Mouse (Mus musculus) CH12.LX (cell line): ENCODE measurements at regions not wholly inside any gene's neighbourhood (a gene's known extent, or its start where the extent isn't known, plus 50 kb on each side); places are given as distances from the start of the nearest gene placed in this dataset.

ENCODE experiments used
- DNase-seq: peaks from one replicate; pipeline ENCODE4 v3.0.0-alpha.2; 2013; ENCODE audit errors: extremely low read depth
- H3K27ac ChIP-seq: 2 replicates; pipeline ENCODE4 v1.5.1; 2012; ENCODE audit warnings: low read depth, mild to moderate bottlenecking, control low read depth, moderate library complexity; ENCODE audit not compliant: insufficient read depth
- H3K27me3 ChIP-seq: replicated peaks from 2 replicates; pipeline ENCODE3; 2012; ENCODE audit warnings: inconsistent platforms
- H3K36me3 ChIP-seq, 2 experiments: replicated peaks in 1 of 2; 2 replicates each; pipeline versions ENCODE3 to v1.6.1; 2012; ENCODE audit warnings: inconsistent platforms in 1 of 2, low read length in 1 of 2, mild to moderate bottlenecking in 1 of 2, mixed read lengths in 1 of 2, moderate library complexity in 1 of 2; ENCODE audit not compliant: control insufficient read depth in 1 of 2, insufficient read depth in 1 of 2
- H3K4me1 ChIP-seq, 2 experiments: 2 replicates each; pipeline ENCODE4 v1.6.1; 2012; ENCODE audit warnings: inconsistent platforms in 1 of 2, moderate library complexity in 1 of 2; ENCODE audit not compliant: insufficient read depth in 2 of 2, control insufficient read depth in 1 of 2
- H3K4me2 ChIP-seq: 2 replicates; pipeline ENCODE4 v1.6.1; 2012; ENCODE audit warnings: low read depth, mild to moderate bottlenecking, control low read depth; ENCODE audit not compliant: poor library complexity, insufficient read depth, severe bottlenecking
- H3K4me3 ChIP-seq, 3 experiments: fragments of 150-350 bp in 1 of 3; sonication (generic) in 1 of 3; replicated peaks in 1 of 3; 2 replicates each; pipeline versions ENCODE3 to v1.5.1; 2011 to 2012; ENCODE audit warnings: low read depth in 2 of 3, low read length in 2 of 3, mild to moderate bottlenecking in 2 of 3, moderate library complexity in 2 of 3, control low read depth in 1 of 3, improper control_type of control experiment in 1 of 3, inconsistent platforms in 1 of 3, mixed read lengths in 1 of 3; ENCODE audit not compliant: poor library complexity in 1 of 3
- H3K79me2 ChIP-seq: replicated peaks from 2 replicates; pipeline ENCODE4 v1.6.1; 2012; ENCODE audit warnings: mild to moderate bottlenecking, moderate library complexity; ENCODE audit not compliant: control insufficient read depth, poor library complexity, insufficient read depth, severe bottlenecking; ENCODE audit errors: extremely low read depth
- H3K9ac ChIP-seq: 2 replicates; pipeline ENCODE4 v1.6.1; 2012; ENCODE audit warnings: low read depth, mild to moderate bottlenecking, control low read depth, moderate library complexity; ENCODE audit not compliant: insufficient read depth
- H3K9me3 ChIP-seq: replicated peaks from 2 replicates; pipeline ENCODE3; 2012; ENCODE audit warnings: low read length, inconsistent platforms, mixed read lengths
- CHD1 ChIP-seq: IDR thresholded peaks from 2 replicates; pipeline ENCODE4 v1.6.1; 2012; ENCODE audit warnings: low read depth, low read length, improper control_type of control experiment, inconsistent platforms
- CHD2 ChIP-seq: IDR thresholded peaks from 2 replicates; pipeline ENCODE4 v1.6.1; 2011; ENCODE audit warnings: low read length, improper control_type of control experiment
- E2F4 ChIP-seq: IDR thresholded peaks from 2 replicates; pipeline ENCODE4 v1.6.1; 2011; ENCODE audit warnings: low read depth, low read length, improper control_type of control experiment; ENCODE audit not compliant: insufficient replicate concordance
- GABPA ChIP-seq: IDR thresholded peaks from 2 replicates; pipeline ENCODE4 v1.6.1; 2012; ENCODE audit warnings: low read depth, low read length, improper control_type of control experiment, inconsistent platforms; ENCODE audit not compliant: insufficient replicate concordance
- JUND ChIP-seq: conservative IDR thresholded peaks from 2 replicates; pipeline ENCODE4 v1.6.1; 2011; ENCODE audit warnings: low read depth, low read length, improper control_type of control experiment
- KAT2A ChIP-seq: IDR thresholded peaks from 2 replicates; pipeline ENCODE4 v1.6.1; 2012; ENCODE audit warnings: low read length, improper control_type of control experiment, inconsistent platforms; ENCODE audit not compliant: insufficient replicate concordance
- MAFK ChIP-seq: IDR thresholded peaks from 2 replicates; pipeline ENCODE4 v1.6.1; 2011; ENCODE audit warnings: low read length, improper control_type of control experiment; ENCODE audit not compliant: insufficient replicate concordance
- MAZ ChIP-seq: IDR thresholded peaks from 2 replicates; pipeline ENCODE4 v1.6.1; 2012; ENCODE audit warnings: low read depth, mild to moderate bottlenecking, inconsistent platforms, low read length, improper control_type of control experiment, moderate library complexity
- MYC ChIP-seq: IDR thresholded peaks from 2 replicates; pipeline ENCODE4 v1.6.1; 2011; ENCODE audit warnings: low read depth, mild to moderate bottlenecking, improper control_type of control experiment, low read length
- POLR2A ChIP-seq: IDR thresholded peaks from 2 replicates; pipeline ENCODE4 v1.6.1; 2011; ENCODE audit warnings: low read depth, mild to moderate bottlenecking, improper control_type of control experiment, low read length
- POLR2AphosphoS2 ChIP-seq: IDR thresholded peaks from 2 replicates; pipeline ENCODE4 v1.6.1; 2011; ENCODE audit warnings: low read depth, low read length, improper control_type of control experiment
- RCOR1 ChIP-seq: conservative IDR thresholded peaks from 2 replicates; pipeline ENCODE4 v1.6.1; 2012; ENCODE audit warnings: low read depth, mild to moderate bottlenecking, inconsistent platforms, low read length, improper control_type of control experiment
- SMC3 ChIP-seq: IDR thresholded peaks from 2 replicates; pipeline ENCODE4 v1.6.1; 2011; ENCODE audit warnings: low read depth, low read length, improper control_type of control experiment
- TCF12 ChIP-seq: IDR thresholded peaks from 2 replicates; pipeline ENCODE4 v1.6.1; 2014; ENCODE audit warnings: low read depth, mild to moderate bottlenecking, inconsistent platforms, low read length, improper control_type of control experiment
- UBTF ChIP-seq: IDR thresholded peaks from 2 replicates; pipeline ENCODE4 v1.6.1; 2012; ENCODE audit warnings: low read depth, mild to moderate bottlenecking, inconsistent platforms, low read length, improper control_type of control experiment, moderate library complexity
- USF1 ChIP-seq: IDR thresholded peaks from 2 replicates; pipeline ENCODE4 v1.6.1; 2014; ENCODE audit warnings: low read depth, mild to moderate bottlenecking, inconsistent platforms, low read length, improper control_type of control experiment
- USF2 ChIP-seq: conservative IDR thresholded peaks from 2 replicates; pipeline ENCODE4 v1.6.1; 2011; ENCODE audit warnings: low read depth, low read length, improper control_type of control experiment
- ZC3H11A ChIP-seq: IDR thresholded peaks from 2 replicates; pipeline ENCODE4 v1.6.1; 2012; ENCODE audit warnings: low read depth, mild to moderate bottlenecking, inconsistent platforms, low read length, improper control_type of control experiment
- ZMIZ1 ChIP-seq: IDR thresholded peaks from 2 replicates; pipeline ENCODE4 v1.6.1; 2012; ENCODE audit warnings: low read depth, mild to moderate bottlenecking, inconsistent platforms, low read length, improper control_type of control experiment
- dilution Hi-C: fragments of 300-500 bp; cut with MboI; formaldehyde crosslinking; loops from 2 replicates; pipeline ENCODE4 v1.14.3; 2020; ENCODE audit warnings: low sequenced_read_pairs; ENCODE audit not compliant: extremely low pct_unique_long_range_greater_than_20kb, extremely low pct_ligation_motif_present
- in situ Hi-C: fragments of 300-500 bp; cut with MboI; formaldehyde crosslinking; loops from 3 replicates; pipeline ENCODE4 v1.14.3; 2019; ENCODE audit warnings: low sequenced_read_pairs, low pct_ligation_motif_present, low pct_unique_long_range_greater_than_20kb, mixed read lengths

GRCm38 (mm10) chr11:34973467-34973921, 140.1 kb upstream of the Spdl1 start:
- dilution Hi-C loops, result no loop called here
- DNase-seq, result no peak

GRCm38 (mm10) chr11:34973012-34973411, 139.6 kb upstream of the Spdl1 start:
- no peak overlapping the region for H3K9ac ChIP-seq
- dilution Hi-C loops, result no loop called here
- in situ Hi-C loops, result no loop called here
- no peak overlapping the region for H3K27ac ChIP-seq
- H3K4me1 ChIP-seq, result peaks cover 0 to 14% of the 10 kb centered on the region in 2 experiments
- H3K36me3 ChIP-seq, result no peaks in the 10 kb centered on the region
- no peak for DNase-seq
- H3K4me2 ChIP-seq, result no peak overlapping the region
- no peak overlapping the region for H3K4me3 ChIP-seq
- H3K27me3 ChIP-seq, result peaks cover 1% of the 10 kb centered on the region
- H3K79me2 ChIP-seq, result no peaks in the 10 kb centered on the region
- H3K9me3 ChIP-seq, result no peaks in the 10 kb centered on the region
- no peak for TF ChIP-seq TCF12
- TF ChIP-seq E2F4, result no peak
- TF ChIP-seq ZC3H11A, result no peak
- TF ChIP-seq KAT2A, result no peak
- TF ChIP-seq JUND, result no peak
- no peak for TF ChIP-seq POLR2AphosphoS2
- no peak for TF ChIP-seq UBTF
- TF ChIP-seq CHD1, result no peak
- no peak for TF ChIP-seq GABPA
- TF ChIP-seq SMC3, result no peak
- no peak for TF ChIP-seq ZMIZ1
- TF ChIP-seq USF1, result no peak
- TF ChIP-seq MYC, result no peak
- no peak for TF ChIP-seq RCOR1

More at GRCm38 (mm10) chr11:34973467-34973921, 140.1 kb upstream of the Spdl1 start:
- no peak overlapping the region for H3K9ac ChIP-seq
- peaks cover 0 to 14% of the 10 kb centered on the region in 2 experiments for H3K4me1 ChIP-seq
- no peaks in the 10 kb centered on the region for H3K9me3 ChIP-seq
- peaks cover 1% of the 10 kb centered on the region for H3K27me3 ChIP-seq
- H3K79me2 ChIP-seq, result no peaks in the 10 kb centered on the region
- H3K4me3 ChIP-seq, result no peak overlapping the region
- H3K27ac ChIP-seq, result no peak overlapping the region
- H3K4me2 ChIP-seq, result no peak overlapping the region
- in situ Hi-C loops, result no loop called here
- no peaks in the 10 kb centered on the region for H3K36me3 ChIP-seq
- TF ChIP-seq POLR2A (no peak), MAZ (no peak), CHD2 (no peak), MAFK (no peak), USF2 (no peak)
